Mouse (Mus musculus) liver, adult 2 months (tissue): ENCODE measurements at regions not wholly inside any gene's neighbourhood (a gene's known extent, or its start where the extent isn't known, plus 50 kb on each side); places are given as distances from the start of the nearest gene placed in this dataset.

ENCODE experiments used
- CTCF ChIP-seq: fragments of 200-500 bp; IDR thresholded peaks from 2 replicates; pipeline ENCODE4 v1.5.1; 2011; ENCODE audit warnings: low read depth, low read length, control low read depth
- POLR2A ChIP-seq: fragments of 200-500 bp; IDR thresholded peaks from 2 replicates; pipeline ENCODE4 v1.6.1; 2011; ENCODE audit warnings: low read length, control low read depth; ENCODE audit not compliant: insufficient read depth; ENCODE audit errors: extremely low read depth

DNA sequence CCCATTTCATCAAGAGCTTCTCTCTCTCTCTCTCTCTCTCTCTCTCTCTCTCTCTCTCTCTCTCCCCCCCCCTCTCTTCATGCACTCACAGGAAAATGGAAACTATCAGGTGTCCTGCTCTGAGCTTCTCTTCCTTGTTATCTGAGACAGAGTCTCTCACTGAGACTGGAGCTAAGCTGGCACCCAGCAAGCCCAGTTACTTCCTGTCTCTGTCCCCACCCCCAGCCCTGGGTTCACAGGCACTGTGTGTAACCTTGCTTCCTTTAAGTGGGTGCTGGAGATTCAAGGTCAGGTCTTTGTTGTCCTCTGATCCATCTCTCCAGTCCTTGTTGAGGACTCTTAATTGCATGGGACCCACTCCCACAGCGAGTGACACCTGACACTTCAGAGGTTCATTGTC, 203.7 kb upstream of the Ddx18 start:
- no peak for TF ChIP-seq POLR2A
- TF ChIP-seq CTCF, result no peak
